Mouse (Mus musculus) midbrain, embryonic 16.5 days (tissue): ENCODE measurements around the gene Zbtb17. TPM values are rescaled to one million over a fixed set of nuclear protein-coding genes. Genes with fewer than 3 reads are reported as not detected.

Experiments used
- ATAC-seq: fragments of 200-750 bp; cut with Nextera tagmentation; 2 replicates; pipeline ENCODE4 v1.8.0; 2017; ENCODE audit warnings: moderate TSS enrichment
- H3K27ac ChIP-seq: fragments of 300-500 bp; sonication (generic); 2 replicates; pipeline ENCODE4 v1.5.1; 2014; ENCODE audit warnings: mild to moderate bottlenecking, low read length, mixed read lengths
- H3K27me3 ChIP-seq: fragments of 300-500 bp; sonication (generic); 2 replicates; pipeline ENCODE4 v1.6.1; 2014; ENCODE audit warnings: low read depth, low read length, mixed read lengths; ENCODE audit not compliant: control insufficient read depth, insufficient read depth
- H3K36me3 ChIP-seq: fragments of 300-500 bp; sonication (generic); 2 replicates; pipeline ENCODE4 v1.6.1; 2014; ENCODE audit warnings: mild to moderate bottlenecking, low read length, moderate library complexity, mixed read lengths; ENCODE audit not compliant: control insufficient read depth, insufficient read depth
- H3K4me1 ChIP-seq: fragments of 300-500 bp; sonication (generic); 2 replicates; pipeline ENCODE4 v1.6.1; 2014; ENCODE audit warnings: mild to moderate bottlenecking, low read length, mixed read lengths; ENCODE audit not compliant: control insufficient read depth, insufficient read depth
- H3K4me2 ChIP-seq: fragments of 300-500 bp; sonication (generic); 2 replicates; pipeline ENCODE4 v1.6.1; 2014; ENCODE audit warnings: mild to moderate bottlenecking, low read length, mixed read lengths
- H3K4me3 ChIP-seq: fragments of 300-500 bp; sonication (generic); 2 replicates; pipeline ENCODE4 v1.5.1; 2014; ENCODE audit warnings: low read depth, mild to moderate bottlenecking, low read length, moderate library complexity, mixed read lengths
- H3K9ac ChIP-seq: fragments of 300-500 bp; sonication (generic); 2 replicates; pipeline ENCODE4 v1.6.1; 2014; ENCODE audit warnings: low read depth, low read length, mixed read lengths
- H3K9me3 ChIP-seq: fragments of 300-500 bp; sonication (generic); replicated peaks from 2 replicates; pipeline ENCODE4 v1.6.1; 2014; ENCODE audit warnings: mild to moderate bottlenecking, low read length, mixed read lengths; ENCODE audit not compliant: control insufficient read depth, poor library complexity, severe bottlenecking
- WGBS: fragments of 180-500 bp; shearing (Covaris S2); extraction: QIAGEN DNeasy Blood & Tissue Kit; methylation state at CpG from one replicate; pipeline ENCODE4 v1.1.7; 2014; 5-methylcytosine and 5-hydroxymethylcytosine counted together
- polyA plus RNA-seq: library from polyadenylated mRNA; unstranded; fragments of >200 nt; fragmentation: Nextera tagmentation; extraction: Ambion mirVana; gene quantifications from 2 replicates; pipeline ENCODE4 v1.2.1, GENCODE M21; 2015

Gene Zbtb17
- polyA plus RNA-seq, 1 experiment from 2014 or later, result 42.7 TPM

- no peak overlapping the region for H3K9ac ChIP-seq
- H3K4me3 ChIP-seq, result no peak overlapping the region
- ATAC-seq, result no peak
- H3K27me3 ChIP-seq, result no peaks in the 10 kb centered on the region
- H3K4me2 ChIP-seq, result no peak overlapping the region
- H3K9me3 ChIP-seq, result no peaks in the 10 kb centered on the region
- no peaks in the 10 kb centered on the region; the same call in 1 of the 2 replicates for H3K4me1 ChIP-seq
- H3K27ac ChIP-seq, result no peak overlapping the region
- WGBS, result 19% methylated on average over 12 of the region's 12 CpGs
- H3K36me3 ChIP-seq, result peaks cover 35% of the 10 kb centered on the region
Observed at GRCm38 (mm10) chr4:141461088-141461487, 16.6 kb downstream of the Zbtb17 start.

DNA sequence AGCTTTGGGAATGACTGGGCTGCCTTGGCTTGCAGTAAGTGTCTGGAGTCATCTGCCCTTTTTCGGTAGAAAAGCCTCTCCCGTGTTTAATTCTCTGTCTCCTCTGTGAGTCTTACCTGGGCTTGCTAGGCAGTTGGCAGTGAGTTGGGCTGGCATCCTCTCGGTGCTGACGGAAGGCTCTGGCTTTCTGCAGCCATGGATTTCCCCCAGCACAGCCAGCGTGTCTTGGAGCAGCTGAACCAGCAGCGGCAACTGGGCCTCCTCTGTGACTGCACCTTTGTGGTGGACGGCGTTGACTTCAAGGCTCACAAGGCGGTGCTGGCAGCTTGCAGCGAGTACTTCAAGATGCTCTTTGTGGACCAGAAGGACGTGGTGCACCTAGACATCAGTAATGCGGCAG lies 17.1 kb downstream of the Zbtb17 start:
- no peak overlapping the region for H3K9ac ChIP-seq
- H3K27me3 ChIP-seq, result no peaks in the 10 kb centered on the region
- 83% methylated on average over 12 of the region's 12 CpGs for WGBS
- no peak overlapping the region for H3K4me2 ChIP-seq
- no peaks in the 10 kb centered on the region; the same call in 1 of the 2 replicates for H3K4me1 ChIP-seq
- no peak overlapping the region for H3K4me3 ChIP-seq
- H3K9me3 ChIP-seq, result no peaks in the 10 kb centered on the region
- no peak for ATAC-seq
- H3K36me3 ChIP-seq, result peaks cover 39% of the 10 kb centered on the region
- no peak overlapping the region for H3K27ac ChIP-seq

DNA sequence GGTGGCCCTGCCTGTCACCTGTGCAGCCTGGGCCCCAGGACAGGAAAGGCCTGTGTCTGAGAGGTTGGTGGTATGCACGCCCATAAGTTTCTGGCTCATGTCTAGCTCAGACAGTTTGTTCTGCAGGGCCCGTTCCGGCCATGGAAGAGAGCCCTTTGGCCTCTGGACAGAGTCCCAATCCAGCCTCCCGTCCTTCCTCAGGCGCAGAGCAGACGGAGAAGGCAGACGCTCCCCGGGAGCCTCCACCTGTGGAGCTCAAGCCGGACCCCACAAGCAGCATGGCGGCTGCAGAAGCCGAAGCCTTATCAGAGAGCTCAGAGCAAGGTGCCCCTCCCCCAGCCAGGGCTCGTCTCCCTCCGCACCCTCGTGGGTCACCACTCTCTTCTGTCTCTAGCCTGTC lies 19.0 kb downstream of the Zbtb17 start:
- no peak overlapping the region for H3K27ac ChIP-seq
- H3K36me3 ChIP-seq, result peaks cover 53% of the 10 kb centered on the region
- no peaks in the 10 kb centered on the region for H3K9me3 ChIP-seq
- WGBS, result 82% methylated on average over 14 of the region's 14 CpGs
- no peak overlapping the region for H3K9ac ChIP-seq
- H3K4me1 ChIP-seq, result no peaks in the 10 kb centered on the region; the same call in 1 of the 2 replicates
- no peaks in the 10 kb centered on the region for H3K27me3 ChIP-seq
- no peak overlapping the region for H3K4me3 ChIP-seq
- no peak for ATAC-seq
- no peak overlapping the region for H3K4me2 ChIP-seq

DNA sequence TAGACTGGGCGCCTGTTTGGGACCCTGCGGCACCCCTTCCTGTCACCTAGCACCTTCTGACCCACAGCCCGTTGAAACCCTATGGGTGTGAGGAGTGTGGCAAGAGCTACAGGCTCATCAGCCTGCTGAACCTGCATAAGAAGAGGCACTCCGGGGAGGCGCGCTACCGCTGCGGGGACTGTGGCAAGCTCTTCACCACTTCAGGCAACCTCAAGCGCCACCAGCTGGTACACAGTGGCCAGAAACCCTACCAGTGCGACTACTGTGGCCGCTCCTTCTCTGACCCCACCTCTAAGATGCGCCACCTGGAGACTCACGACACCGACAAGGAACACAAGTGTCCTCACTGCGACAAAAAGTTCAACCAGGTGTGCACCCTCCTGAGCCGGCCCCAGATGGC lies 20.3 kb downstream of the Zbtb17 start:
- H3K27ac ChIP-seq, result no peak overlapping the region
- ATAC-seq, result no peak
- no peak overlapping the region for H3K9ac ChIP-seq
- WGBS, result 79% methylated on average over 16 of the region's 16 CpGs
- peaks cover 63% of the 10 kb centered on the region for H3K36me3 ChIP-seq
- no peak overlapping the region for H3K4me3 ChIP-seq
- no peaks in the 10 kb centered on the region for H3K27me3 ChIP-seq
- H3K4me2 ChIP-seq, result no peak overlapping the region
- no peaks in the 10 kb centered on the region for H3K4me1 ChIP-seq
- no peaks in the 10 kb centered on the region for H3K9me3 ChIP-seq

DNA sequence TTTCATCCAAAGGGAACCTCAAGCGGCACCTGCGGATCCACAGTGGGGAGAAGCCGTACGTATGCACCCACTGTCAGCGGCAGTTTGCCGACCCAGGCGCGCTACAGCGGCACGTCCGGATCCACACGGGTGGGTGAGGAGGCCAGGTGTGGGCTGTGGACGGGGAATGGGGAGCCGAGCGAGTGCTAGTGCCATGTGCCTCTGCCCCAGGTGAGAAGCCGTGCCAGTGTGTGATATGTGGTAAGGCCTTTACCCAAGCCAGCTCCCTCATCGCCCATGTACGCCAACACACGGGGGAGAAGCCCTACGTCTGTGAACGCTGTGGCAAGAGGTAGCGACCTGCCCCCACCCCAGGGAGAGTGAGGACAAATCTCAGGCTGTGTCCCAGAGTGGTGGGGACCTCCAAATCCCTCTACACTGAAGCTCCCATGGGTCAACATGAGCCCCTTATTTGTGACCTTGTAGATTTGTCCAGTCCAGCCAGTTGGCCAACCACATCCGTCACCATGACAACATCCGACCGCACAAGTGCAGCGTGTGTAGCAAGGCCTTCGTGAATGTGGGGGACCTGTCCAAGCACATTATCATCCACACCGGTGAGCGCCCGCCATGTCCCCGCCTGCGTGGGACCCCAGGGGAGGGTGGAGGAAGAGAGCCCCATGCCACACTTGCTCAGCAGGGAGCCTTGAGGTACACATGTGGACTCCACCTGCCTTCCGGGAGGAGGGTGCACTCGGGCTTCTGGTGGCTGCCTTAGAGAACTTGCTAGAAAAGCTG lies 21.2 kb downstream of the Zbtb17 start:
- WGBS, result 86% methylated on average over 34 of the region's 34 CpGs
- Histone ChIP-seq H3K27me3 (no peaks in the 10 kb centered on the region), H3K4me2 (no peak overlapping the region), H3K4me1 (no peaks in the 10 kb centered on the region), H3K4me3 (no peak overlapping the region), H3K36me3 (peaks cover 73% of the 10 kb centered on the region), H3K9me3 (no peaks in the 10 kb centered on the region), H3K9ac (no peak overlapping the region), H3K27ac (no peak overlapping the region)
- no peak for ATAC-seq

DNA sequence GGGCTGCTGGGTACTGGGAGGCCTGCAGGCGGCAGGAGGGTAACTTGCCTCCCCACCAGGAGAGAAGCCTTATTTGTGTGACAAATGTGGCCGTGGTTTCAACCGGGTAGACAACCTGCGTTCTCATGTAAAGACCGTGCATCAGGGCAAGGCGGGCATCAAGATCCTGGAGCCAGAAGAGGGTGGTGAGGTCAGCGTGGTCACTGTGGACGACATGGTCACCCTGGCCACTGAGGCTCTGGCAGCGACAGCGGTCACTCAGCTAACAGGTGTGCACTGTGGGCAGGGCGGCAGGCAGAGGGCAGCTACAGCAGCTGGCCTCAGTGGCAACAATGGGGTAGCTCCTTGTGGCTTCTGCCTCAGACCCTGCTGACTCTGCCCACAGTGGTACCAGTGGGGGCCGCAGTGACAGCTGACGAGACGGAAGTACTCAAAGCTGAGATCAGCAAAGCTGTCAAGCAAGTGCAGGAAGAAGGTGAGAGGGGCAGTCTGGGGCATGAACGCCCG lies 21.9 kb downstream of the Zbtb17 start:
- H3K4me2 ChIP-seq, result no peak overlapping the region

DNA sequence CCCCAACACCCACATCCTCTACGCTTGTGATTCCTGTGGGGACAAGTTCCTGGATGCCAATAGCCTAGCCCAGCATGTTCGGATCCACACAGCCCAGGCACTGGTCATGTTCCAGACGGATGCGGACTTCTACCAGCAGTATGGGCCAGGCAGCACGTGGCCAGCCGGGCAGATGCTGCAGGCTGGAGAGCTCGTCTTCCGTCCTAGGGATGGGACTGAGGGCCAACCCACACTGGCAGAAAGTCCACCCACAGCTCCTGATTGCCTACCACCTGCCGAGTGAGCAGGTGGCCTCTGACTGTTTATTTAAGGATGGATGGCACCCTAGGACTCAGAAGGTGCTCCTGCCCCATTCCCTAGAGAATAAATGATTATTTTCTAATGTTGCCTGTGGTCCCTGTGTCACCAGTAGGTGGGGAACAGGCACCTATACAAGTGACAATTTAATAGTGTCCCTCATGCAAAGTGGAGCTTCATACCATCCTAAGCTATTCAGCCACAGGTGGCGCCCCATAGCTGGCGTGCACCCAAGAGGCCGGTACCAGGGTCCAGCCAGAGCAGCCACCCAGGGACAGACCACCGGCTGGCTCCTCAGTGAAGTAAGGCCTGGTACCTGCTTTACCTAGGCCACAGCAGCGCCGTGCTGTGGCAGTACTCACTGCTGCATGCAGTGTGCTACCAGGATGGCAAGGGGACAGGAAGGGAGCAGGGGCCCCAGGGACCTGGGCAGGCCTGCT lies 22.6 kb downstream of the Zbtb17 start:
- no peaks in the 10 kb centered on the region for H3K27me3 ChIP-seq
- H3K4me2 ChIP-seq, result no peak overlapping the region
- no peak overlapping the region for H3K27ac ChIP-seq
- ATAC-seq, result no peak
- 85% methylated on average over 15 of the region's 15 CpGs for WGBS
- H3K4me3 ChIP-seq, result no peak overlapping the region
- H3K36me3 ChIP-seq, result peaks cover 81% of the 10 kb centered on the region
- H3K9ac ChIP-seq, result no peak overlapping the region
- H3K9me3 ChIP-seq, result no peaks in the 10 kb centered on the region
- no peaks in the 10 kb centered on the region for H3K4me1 ChIP-seq

More for the DNA sequence above, 21.9 kb downstream of the Zbtb17 start:
- H3K9ac ChIP-seq, result no peak overlapping the region
- H3K4me1 ChIP-seq, result no peaks in the 10 kb centered on the region
- H3K36me3 ChIP-seq, result peaks cover 79% of the 10 kb centered on the region
- H3K9me3 ChIP-seq, result no peaks in the 10 kb centered on the region
- 84% methylated on average over 16 of the region's 16 CpGs for WGBS
- ATAC-seq, result no peak
- H3K27ac ChIP-seq, result no peak overlapping the region
- H3K4me3 ChIP-seq, result no peak overlapping the region
- no peaks in the 10 kb centered on the region for H3K27me3 ChIP-seq

- Histone ChIP-seq H3K36me3 (peaks cover 82% of the 10 kb centered on the region), H3K27ac (no peak overlapping the region), H3K9ac (no peak overlapping the region), H3K4me2 (no peak overlapping the region), H3K9me3 (no peaks in the 10 kb centered on the region), H3K4me3 (no peak overlapping the region), H3K27me3 (no peaks in the 10 kb centered on the region), H3K4me1 (no peaks in the 10 kb centered on the region)
- no peak for ATAC-seq
- 78% methylated on average over 6 of the region's 6 CpGs for WGBS
Observed at GRCm38 (mm10) chr4:141467581-141467927, 23.1 kb downstream of the Zbtb17 start.

GRCm38 (mm10) chr4:141468576-141468975 lies 24.1 kb downstream of the Zbtb17 start:
- Histone ChIP-seq H3K9me3 (no peaks in the 10 kb centered on the region), H3K27ac (no peak overlapping the region), H3K27me3 (no peaks in the 10 kb centered on the region), H3K9ac (no peak overlapping the region), H3K4me3 (no peak overlapping the region), H3K36me3 (peaks cover 84% of the 10 kb centered on the region), H3K4me2 (no peak overlapping the region), H3K4me1 (no peaks in the 10 kb centered on the region)
- ATAC-seq, result no peak
- 62% methylated on average over 10 of the region's 10 CpGs for WGBS
